Mouse (Mus musculus): Measurements from ENCODE around the gene Ecd. TPM values are rescaled to one million over a fixed set of nuclear protein-coding genes. Genes with fewer than 3 reads are reported as not detected.
"Not testable (repeated sequence)": the region's sequence is repeated elsewhere in the genome, so short reads cannot be mapped to it uniquely, and the experiment has no call there.

The Ecd gene
- polyA plus RNA-seq, 1 experiment from 2014 or later = 56.3 TPM

- Histone ChIP-seq H3K9ac (no peak overlapping the region), H3K4me1 (no peaks in the 10 kb centered on the region), H3K4me2 (no peak overlapping the region), H3K27me3 (no peaks in the 10 kb centered on the region), H3K9me3 (no peaks in the 10 kb centered on the region), H3K36me3 (peaks cover 36% of the 10 kb centered on the region), H3K4me3 (no peak overlapping the region), H3K27ac (no peak overlapping the region)
- WGBS = 85% methylated on average over 1 of the region's 1 CpGs
- ATAC-seq (ENCODE audit: insufficient number of reproducible peaks, insufficient read depth, low FRiP score, low TSS enrichment, low read depth) = no peak
These were observed 32.8 kb downstream of the Ecd start for GRCm38 (mm10) chr14:20315137-20315536.

GRCm38 (mm10) chr14:20305085-20305484, 42.8 kb downstream of the Ecd start:
- H3K9me3 ChIP-seq; H3K4me3 ChIP-seq; H3K9ac ChIP-seq; H3K27me3 ChIP-seq; H3K27ac ChIP-seq; ATAC-seq (ENCODE audit: insufficient number of reproducible peaks, insufficient read depth, low FRiP score, low TSS enrichment, low read depth); H3K4me2 ChIP-seq; H3K4me1 ChIP-seq: not testable (repeated sequence)
- peaks cover 28% of the 10 kb centered on the region for H3K36me3 ChIP-seq
- 58% methylated on average over 2 of the region's 2 CpGs for WGBS

- 81% methylated on average over 3 of the region's 3 CpGs for WGBS
- no peak overlapping the region for H3K9ac ChIP-seq
- peaks cover 6% of the 10 kb centered on the region for H3K4me1 ChIP-seq
- no peaks in the 10 kb centered on the region for H3K27me3 ChIP-seq
- no peak overlapping the region for H3K4me2 ChIP-seq
- H3K9me3 ChIP-seq = no peaks in the 10 kb centered on the region
- H3K36me3 ChIP-seq = no peaks in the 10 kb centered on the region
- H3K4me3 ChIP-seq = no peak overlapping the region
- no peak for ATAC-seq (ENCODE audit: insufficient number of reproducible peaks, insufficient read depth, low FRiP score, low TSS enrichment, low read depth)
- H3K27ac ChIP-seq = no peak overlapping the region
These were observed 49.8 kb downstream of the Ecd start for GRCm38 (mm10) chr14:20298131-20298530.

- no peak for ATAC-seq (ENCODE audit: insufficient number of reproducible peaks, insufficient read depth, low FRiP score, low TSS enrichment, low read depth)
- no peak overlapping the region for H3K27ac ChIP-seq
- no peaks in the 10 kb centered on the region for H3K36me3 ChIP-seq
- 63% methylated on average over 3 of the region's 3 CpGs for WGBS
- peaks cover 6% of the 10 kb centered on the region for H3K4me1 ChIP-seq
- H3K4me2 ChIP-seq = no peak overlapping the region
- H3K27me3 ChIP-seq = no peaks in the 10 kb centered on the region
- no peaks in the 10 kb centered on the region for H3K9me3 ChIP-seq
- H3K4me3 ChIP-seq = no peak overlapping the region
- H3K9ac ChIP-seq = no peak overlapping the region
These were observed 50.3 kb downstream of the Ecd start for GRCm38 (mm10) chr14:20297616-20298015.

DNA sequence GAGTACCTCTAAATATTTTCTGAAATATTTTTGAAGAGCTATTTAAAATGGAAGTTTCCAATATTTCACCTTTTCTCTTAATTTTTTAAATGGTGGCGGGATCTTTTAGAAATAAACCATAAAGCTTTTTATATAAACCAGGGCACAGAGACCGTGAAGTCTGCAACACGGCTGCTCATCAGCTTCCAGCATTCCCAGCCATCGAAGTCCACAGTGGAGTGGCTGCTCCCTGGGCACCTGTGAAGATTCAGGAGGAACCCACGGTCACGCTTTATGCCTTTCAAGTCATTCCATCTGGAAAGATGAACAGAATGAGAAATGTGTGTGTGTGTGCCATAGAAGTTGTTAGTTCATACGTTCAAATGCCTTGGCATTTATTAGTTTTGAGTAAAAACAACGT, 53.0 kb downstream of the Ecd start:
- Histone ChIP-seq H3K9ac (peak overlapping the region; percentile 68), H3K27me3 (no peaks in the 10 kb centered on the region), H3K36me3 (no peaks in the 10 kb centered on the region), H3K4me2 (peak overlapping the region; percentile 70), H3K4me1 (peaks cover 6% of the 10 kb centered on the region), H3K9me3 (no peaks in the 10 kb centered on the region), H3K27ac (no peak overlapping the region), H3K4me3 (peak overlapping the region; percentile 59)
- 38% methylated on average over 8 of the region's 8 CpGs for WGBS
- ATAC-seq (ENCODE audit: insufficient number of reproducible peaks, insufficient read depth, low FRiP score, low TSS enrichment, low read depth) = no peak

- H3K9ac ChIP-seq = peak within 1 kb of the TSS; percentile 68
- WGBS = 22% methylated on average over 14 of the region's 14 CpGs
- H3K4me3 ChIP-seq = peak within 1 kb of the TSS; percentile 59
- H3K36me3 ChIP-seq = no peaks in the 10 kb centered on the region
- no peak within 1 kb of the TSS for H3K27ac ChIP-seq
- peaks cover 6% of the 10 kb centered on the region for H3K4me1 ChIP-seq
- no peaks in the 10 kb centered on the region for H3K27me3 ChIP-seq
- peak within 1 kb of the TSS; percentile 70 for H3K4me2 ChIP-seq
- peak; percentile 91 for ATAC-seq (ENCODE audit: insufficient number of reproducible peaks, insufficient read depth, low FRiP score, low TSS enrichment, low read depth)
- no peaks in the 10 kb centered on the region for H3K9me3 ChIP-seq
These were observed 53.6 kb downstream of the Ecd start, which contains the start of gene Nudt13 for GRCm38 (mm10) chr14:20294117-20294892. Nudt13 (plus strand) TSS chr14:20294697.

DNA sequence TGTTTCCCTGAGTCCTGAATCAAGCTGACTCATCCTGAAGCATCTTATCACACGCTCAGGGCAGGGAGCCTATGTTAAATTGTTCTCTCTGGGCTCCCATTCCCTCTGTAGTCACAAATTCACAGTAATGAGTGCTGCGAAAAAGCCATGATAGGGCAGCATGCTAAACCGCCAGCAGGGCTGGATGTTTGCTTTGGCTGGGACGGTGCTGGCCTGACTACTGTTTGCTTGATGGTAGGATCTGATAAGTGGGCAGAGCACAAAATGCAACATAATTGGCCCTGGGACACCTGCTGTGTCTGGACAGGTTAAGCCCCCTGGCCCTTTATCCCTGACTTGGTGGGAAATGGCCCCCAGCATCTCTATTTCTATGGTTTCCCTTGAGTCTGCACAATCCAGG, 56.5 kb downstream of the Ecd start:
- H3K9ac ChIP-seq = no peak overlapping the region; the same call in 1 of the 2 replicates
- no peaks in the 10 kb centered on the region for H3K27me3 ChIP-seq
- no peak overlapping the region for H3K4me3 ChIP-seq
- peaks cover 6% of the 10 kb centered on the region for H3K4me1 ChIP-seq
- WGBS = 61% methylated on average over 4 of the region's 4 CpGs
- no peaks in the 10 kb centered on the region for H3K9me3 ChIP-seq
- no peaks in the 10 kb centered on the region for H3K36me3 ChIP-seq
- no peak for ATAC-seq (ENCODE audit: insufficient number of reproducible peaks, insufficient read depth, low FRiP score, low TSS enrichment, low read depth)
- no peak overlapping the region for H3K4me2 ChIP-seq
- no peak overlapping the region for H3K27ac ChIP-seq

Other genes with a start within 250 kb of the Ecd start
- gene Saysd1, start 209.6 kb downstream of the Ecd start, polyA plus RNA-seq (2015; fragmentation: Nextera tagmentation; extraction: Ambion mirVana) = 12.0 and 18.7 TPM in 2 replicates
- gene Kcnk5, start 166.3 kb downstream of the Ecd start, polyA plus RNA-seq (2015; fragmentation: Nextera tagmentation; extraction: Ambion mirVana) = 4.9 and 5.0 TPM in 2 replicates
- not detected in 2 replicates for gene Kcnk16, start 78.9 kb downstream of the Ecd start, polyA plus RNA-seq (2015; fragmentation: Nextera tagmentation; extraction: Ambion mirVana)
- 21.4 and 21.5 TPM in 2 replicates for gene Nudt13, start 53.4 kb downstream of the Ecd start, polyA plus RNA-seq (2015; fragmentation: Nextera tagmentation; extraction: Ambion mirVana)
- gene Fam149b, start within 50 bp of the Ecd start, polyA plus RNA-seq (2015; fragmentation: Nextera tagmentation; extraction: Ambion mirVana) = 40.8 and 42.0 TPM in 2 replicates
- gene Dnajc9, start 40.8 kb upstream of the Ecd start, polyA plus RNA-seq (2015; fragmentation: Nextera tagmentation; extraction: Ambion mirVana) = 239 and 265 TPM in 2 replicates
- 87.1 and 94.8 TPM in 2 replicates for gene Mrps16, start 45.5 kb upstream of the Ecd start, polyA plus RNA-seq (2015; fragmentation: Nextera tagmentation; extraction: Ambion mirVana)
- 0.34 and 0.59 TPM in 2 replicates for gene Cfap70, start 104.1 kb upstream of the Ecd start, polyA plus RNA-seq (2015; fragmentation: Nextera tagmentation; extraction: Ambion mirVana)
- 39.5 and 42.0 TPM in 2 replicates for gene Anxa7, start 132.0 kb upstream of the Ecd start, polyA plus RNA-seq (2015; fragmentation: Nextera tagmentation; extraction: Ambion mirVana)
- gene Mss51, start 148.8 kb upstream of the Ecd start, polyA plus RNA-seq (2015; fragmentation: Nextera tagmentation; extraction: Ambion mirVana) = 1.6 and 1.7 TPM in 2 replicates
- gene Ppp3cb, start 198.5 kb upstream of the Ecd start, polyA plus RNA-seq (2015; fragmentation: Nextera tagmentation; extraction: Ambion mirVana) = 54.3 and 59.4 TPM in 2 replicates